Mouse (Mus musculus) neutrophil, adult 5-6 weeks (primary cell): Measurements from ENCODE around the gene 1700016C15Rik. TPM values are rescaled to one million over a fixed set of nuclear protein-coding genes. Genes with fewer than 3 reads are reported as not detected.

Source experiments
- ATAC-seq: fragments of 151-379, 151-347 bp; 2 replicates; pipeline ENCODE4 v1.8.0; 2017; ENCODE audit warnings: mild to moderate bottlenecking, moderate TSS enrichment; ENCODE audit not compliant: insufficient number of reproducible peaks, poor library complexity, low FRiP score, severe bottlenecking; ENCODE audit errors: extremely low read depth
- total RNA-seq: library from RNA; stranded (forward); fragments of 200-1000 nt; gene quantifications from 2 replicates; pipeline ENCODE4 v1.2.3, GENCODE M21; 2017

Gene 1700016C15Rik
- total RNA-seq = not detected in 2 replicates

- ATAC-seq = no peak
Measured at GRCm38 (mm10) chr1:177729043-177730024, at the start of gene 1700016C15Rik. 1700016C15Rik (plus strand) TSS chr1:177729814.

GRCm38 (mm10) chr1:177681239-177681638, 48.4 kb upstream of the 1700016C15Rik start:
- ATAC-seq = peak; percentile 28; the same call in 1 of the 2 replicates

- no peak for ATAC-seq
Measured at GRCm38 (mm10) chr1:177683931-177684836, 45.4 kb upstream of the 1700016C15Rik start.

GRCm38 (mm10) chr1:177684901-177685300, 44.7 kb upstream of the 1700016C15Rik start:
- peak; percentile 64; the same call in 1 of the 2 replicates for ATAC-seq

- no peak for ATAC-seq
Measured at GRCm38 (mm10) chr1:177686137-177686536, 43.5 kb upstream of the 1700016C15Rik start.

GRCm38 (mm10) chr1:177686982-177687381, 42.6 kb upstream of the 1700016C15Rik start:
- ATAC-seq = no peak

- no peak for ATAC-seq
Measured at GRCm38 (mm10) chr1:177692491-177692890, 37.1 kb upstream of the 1700016C15Rik start.

GRCm38 (mm10) chr1:177693486-177694252, 35.9 kb upstream of the 1700016C15Rik start:
- no peak for ATAC-seq

GRCm38 (mm10) chr1:177700560-177700959, 29.1 kb upstream of the 1700016C15Rik start:
- ATAC-seq = no peak

- peak; percentile 70 for ATAC-seq
Measured at GRCm38 (mm10) chr1:177702481-177703146, 27.0 kb upstream of the 1700016C15Rik start.

GRCm38 (mm10) chr1:177703147-177703807, 26.3 kb upstream of the 1700016C15Rik start:
- no peak for ATAC-seq

GRCm38 (mm10) chr1:177705204-177705603, 24.4 kb upstream of the 1700016C15Rik start:
- ATAC-seq = peak; percentile 47; the same call in 1 of the 2 replicates

- no peak for ATAC-seq
Measured at GRCm38 (mm10) chr1:177707571-177707970, 22.0 kb upstream of the 1700016C15Rik start.

- ATAC-seq = no peak
Measured at GRCm38 (mm10) chr1:177708583-177709055, 21.0 kb upstream of the 1700016C15Rik start.

GRCm38 (mm10) chr1:177711000-177711399, 18.6 kb upstream of the 1700016C15Rik start:
- no peak for ATAC-seq

GRCm38 (mm10) chr1:177711418-177711817, 18.2 kb upstream of the 1700016C15Rik start:
- ATAC-seq = peak; percentile 66; the same call in 1 of the 2 replicates

- ATAC-seq = no peak
Measured at GRCm38 (mm10) chr1:177713635-177714396, 15.8 kb upstream of the 1700016C15Rik start.
